Mouse (Mus musculus): ENCODE measurements around the gene Vezf1. TPM values are rescaled to one million over a fixed set of nuclear protein-coding genes. Genes with fewer than 3 reads are reported as not detected.

Vezf1 gene
- polyA plus RNA-seq, 1 experiment: 13.3 TPM

DNA sequence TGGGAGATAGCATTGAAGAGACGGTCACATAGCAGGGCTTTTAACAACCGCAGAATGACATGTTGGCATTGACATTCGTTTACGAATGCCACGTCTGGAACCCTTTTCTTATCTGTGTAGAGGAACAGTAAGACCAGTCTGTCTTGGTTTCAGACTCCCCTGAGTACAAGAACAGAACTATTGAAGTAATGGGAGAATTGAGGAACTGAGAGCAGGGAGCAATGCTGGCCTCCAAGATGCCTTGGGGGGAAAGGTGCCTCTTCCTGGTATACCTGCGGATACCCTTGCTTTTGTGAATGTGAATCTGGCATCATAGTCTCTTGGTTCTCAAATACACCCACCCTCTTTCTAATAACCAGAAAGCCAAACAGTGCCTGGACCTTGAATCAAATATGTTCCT, 48.5 kb downstream of the Vezf1 start:
- H3K4me3 ChIP-seq (ENCODE audit: insufficient read depth, poor library complexity, severe bottlenecking): no peak overlapping the region
- H3K79me3 ChIP-seq (ENCODE audit: low read depth): peaks cover 22% of the 10 kb centered on the region
- H3K36me3 ChIP-seq (ENCODE audit: control insufficient read depth, insufficient read depth): peaks cover 8% of the 10 kb centered on the region
- H3K27me3 ChIP-seq (ENCODE audit: control insufficient read depth, insufficient read depth, insufficient read length): no peaks in the 10 kb centered on the region
- peaks cover 82% of the 10 kb centered on the region for H3K79me2 ChIP-seq (ENCODE audit: control insufficient read depth, insufficient read depth)
- no peak overlapping the region for H3ac ChIP-seq (ENCODE audit: control insufficient read depth, insufficient read length, low read depth)
- TF ChIP-seq USF1 (IDR thresholded peaks at IDR 0.05; ENCODE audit: low read depth): no peak
- TF ChIP-seq MAX (IDR thresholded peaks at IDR 0.05): no peak
- no peak for TF ChIP-seq CEBPB (IDR thresholded peaks at IDR 0.05; ENCODE audit: low read depth)
- no peak for TF ChIP-seq MYOG (IDR thresholded peaks at IDR 0.05; ENCODE audit: control insufficient read depth, extremely low read depth, insufficient read length)
- no peak for TF ChIP-seq CTCF (IDR thresholded peaks at IDR 0.05; ENCODE audit: control insufficient read depth, insufficient read depth, insufficient read length)
- no peak for TF ChIP-seq FOSL1 (IDR thresholded peaks at IDR 0.05; ENCODE audit: insufficient read depth, low read length, poor library complexity, severe bottlenecking)
- TF ChIP-seq MYOD1 (IDR thresholded peaks at IDR 0.05; ENCODE audit: control insufficient read depth, insufficient read length, low read depth): no peak

DNA sequence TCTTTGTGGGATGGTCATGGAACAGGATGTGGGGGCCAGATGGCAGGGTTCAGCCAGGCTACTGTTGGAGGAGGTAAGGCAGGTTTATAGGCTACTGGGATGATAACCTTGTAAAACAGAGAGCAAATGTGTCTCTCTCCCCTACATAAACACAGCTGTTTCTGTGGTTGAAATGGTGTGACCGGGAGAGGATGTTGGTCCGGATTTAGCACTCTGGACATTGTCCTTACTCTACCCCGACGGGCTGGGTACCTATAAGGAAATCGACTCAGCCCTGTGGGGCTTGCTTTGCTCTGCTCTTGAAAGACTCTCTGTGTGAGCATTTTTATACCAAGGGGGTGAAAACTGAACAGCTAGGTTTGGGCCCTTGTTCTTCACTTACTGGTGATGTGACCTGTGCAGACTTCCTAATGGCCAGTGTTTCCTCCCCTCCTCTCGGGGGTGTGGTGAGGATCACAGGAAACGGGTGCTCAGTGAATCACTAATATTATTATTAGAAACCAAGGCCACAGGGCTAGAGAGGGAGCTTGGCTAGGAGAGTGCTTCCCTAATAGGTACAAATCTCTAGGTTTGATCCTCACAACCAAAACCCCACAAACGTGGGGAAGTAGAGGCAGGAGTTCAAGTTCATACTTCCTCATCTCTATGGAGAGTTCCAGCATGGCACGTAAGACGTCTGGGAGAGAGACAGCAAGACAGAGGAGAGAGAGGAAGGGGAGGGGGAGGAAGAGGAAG, 49.4 kb downstream of the Vezf1 start:
- TF ChIP-seq CTCF (IDR thresholded peaks at IDR 0.05; ENCODE audit: control insufficient read depth, insufficient read depth, insufficient read length): no peak
- TF ChIP-seq MYOG (IDR thresholded peaks at IDR 0.05; ENCODE audit: control insufficient read depth, extremely low read depth, insufficient read length): no peak
- TF ChIP-seq MYOD1 (IDR thresholded peaks at IDR 0.05; ENCODE audit: control insufficient read depth, insufficient read length, low read depth): peak; percentile 84
- no peak for TF ChIP-seq MAX (IDR thresholded peaks at IDR 0.05)
- Histone ChIP-seq H3ac (ENCODE audit: control insufficient read depth, insufficient read length, low read depth) (peak overlapping the region; percentile 18), H3K36me3 (ENCODE audit: control insufficient read depth, insufficient read depth) (peaks cover 8% of the 10 kb centered on the region), H3K79me3 (ENCODE audit: low read depth) (peaks cover 20% of the 10 kb centered on the region), H3K4me3 (ENCODE audit: insufficient read depth, poor library complexity, severe bottlenecking) (no peak overlapping the region), H3K79me2 (ENCODE audit: control insufficient read depth, insufficient read depth) (peaks cover 74% of the 10 kb centered on the region), H3K27me3 (ENCODE audit: control insufficient read depth, insufficient read depth, insufficient read length) (no peaks in the 10 kb centered on the region)

DNA sequence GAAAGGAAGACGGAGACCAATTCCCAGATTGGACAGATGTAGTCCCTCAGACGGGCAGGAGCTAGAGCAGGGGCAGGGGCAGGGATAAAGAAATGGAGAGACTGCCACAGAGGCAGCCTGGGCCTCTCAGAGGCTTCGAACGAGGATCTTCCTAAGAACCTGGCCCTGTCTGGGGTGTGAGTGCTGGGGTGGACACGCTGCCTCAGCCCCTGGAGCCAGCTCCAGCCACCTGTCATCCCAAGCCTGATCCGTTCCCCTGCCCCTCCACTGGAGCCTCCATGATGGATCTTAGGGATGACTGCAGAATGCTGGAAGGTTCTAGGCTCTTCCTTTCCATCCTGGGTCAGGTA, 50.0 kb downstream of the Vezf1 start:
- TF ChIP-seq MAX (IDR thresholded peaks at IDR 0.05) (no peak), USF1 (IDR thresholded peaks at IDR 0.05; ENCODE audit: low read depth) (no peak)
- H3K79me2 ChIP-seq (ENCODE audit: control insufficient read depth, insufficient read depth): peaks cover 68% of the 10 kb centered on the region
- H3K4me3 ChIP-seq (ENCODE audit: insufficient read depth, poor library complexity, severe bottlenecking): no peak overlapping the region
- peaks cover 8% of the 10 kb centered on the region for H3K36me3 ChIP-seq (ENCODE audit: control insufficient read depth, insufficient read depth)
- H3K27me3 ChIP-seq (ENCODE audit: control insufficient read depth, insufficient read depth, insufficient read length): no peaks in the 10 kb centered on the region
- peaks cover 20% of the 10 kb centered on the region for H3K79me3 ChIP-seq (ENCODE audit: low read depth)
- H3ac ChIP-seq (ENCODE audit: control insufficient read depth, insufficient read length, low read depth): peak overlapping the region; percentile 18

DNA sequence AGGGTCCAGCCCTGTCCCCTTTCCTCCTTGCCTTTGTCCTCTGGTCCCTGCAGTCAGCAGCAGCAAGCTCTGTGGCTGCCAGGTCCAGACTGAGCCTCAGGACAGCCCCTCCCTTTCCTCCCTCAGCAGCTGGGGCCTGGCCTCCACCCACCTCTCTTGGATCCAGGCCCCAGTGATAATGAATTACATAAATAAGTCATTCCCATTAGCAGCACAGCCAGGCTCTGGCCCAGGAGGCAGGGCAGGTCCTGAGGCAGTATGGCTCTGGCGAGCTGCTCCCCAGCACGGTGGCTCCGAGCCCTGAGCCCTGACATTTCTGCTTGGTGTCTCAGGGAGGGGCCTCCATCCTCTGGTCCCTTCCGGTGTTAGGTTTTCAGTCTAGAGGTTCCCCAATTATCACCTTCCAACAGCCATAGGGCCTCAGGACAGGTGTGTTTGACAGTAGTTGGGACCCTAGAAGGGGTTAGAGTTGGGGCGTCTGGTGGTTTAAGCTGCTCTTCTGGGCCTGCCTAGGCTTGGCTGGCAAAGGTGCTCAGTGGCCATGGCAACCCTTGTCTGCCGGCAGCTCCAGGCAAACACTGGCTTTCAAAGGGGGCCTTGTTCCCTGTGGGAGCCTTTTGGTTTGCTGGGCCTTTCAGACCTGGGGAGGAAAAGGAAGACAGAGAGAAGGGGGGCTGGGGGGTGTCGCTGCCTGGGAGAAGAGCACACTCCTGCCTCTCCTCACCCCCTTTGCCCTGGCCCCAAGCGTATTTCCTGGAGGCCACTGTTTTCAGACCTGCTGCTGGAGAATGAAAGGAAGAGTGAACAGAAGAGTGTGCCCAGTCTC, 51.0 kb downstream of the Vezf1 start:
- H3ac ChIP-seq (ENCODE audit: control insufficient read depth, insufficient read length, low read depth): no peak overlapping the region
- peaks cover 8% of the 10 kb centered on the region for H3K36me3 ChIP-seq (ENCODE audit: control insufficient read depth, insufficient read depth)
- TF ChIP-seq CEBPB (IDR thresholded peaks at IDR 0.05; ENCODE audit: low read depth) (no peak), MYOG (IDR thresholded peaks at IDR 0.05; ENCODE audit: control insufficient read depth, extremely low read depth, insufficient read length) (no peak), MYOD1 (IDR thresholded peaks at IDR 0.05; ENCODE audit: control insufficient read depth, insufficient read length, low read depth) (no peak), FOSL1 (IDR thresholded peaks at IDR 0.05; ENCODE audit: insufficient read depth, low read length, poor library complexity, severe bottlenecking) (no peak), MAX (IDR thresholded peaks at IDR 0.05) (no peak), USF1 (IDR thresholded peaks at IDR 0.05; ENCODE audit: low read depth) (no peak), CTCF (IDR thresholded peaks at IDR 0.05; ENCODE audit: control insufficient read depth, insufficient read depth, insufficient read length) (no peak)
- H3K79me3 ChIP-seq (ENCODE audit: low read depth): peaks cover 16% of the 10 kb centered on the region
- no peak overlapping the region for H3K4me3 ChIP-seq (ENCODE audit: insufficient read depth, poor library complexity, severe bottlenecking)
- peaks cover 59% of the 10 kb centered on the region for H3K79me2 ChIP-seq (ENCODE audit: control insufficient read depth, insufficient read depth)
- H3K27me3 ChIP-seq (ENCODE audit: control insufficient read depth, insufficient read depth, insufficient read length): no peaks in the 10 kb centered on the region

DNA sequence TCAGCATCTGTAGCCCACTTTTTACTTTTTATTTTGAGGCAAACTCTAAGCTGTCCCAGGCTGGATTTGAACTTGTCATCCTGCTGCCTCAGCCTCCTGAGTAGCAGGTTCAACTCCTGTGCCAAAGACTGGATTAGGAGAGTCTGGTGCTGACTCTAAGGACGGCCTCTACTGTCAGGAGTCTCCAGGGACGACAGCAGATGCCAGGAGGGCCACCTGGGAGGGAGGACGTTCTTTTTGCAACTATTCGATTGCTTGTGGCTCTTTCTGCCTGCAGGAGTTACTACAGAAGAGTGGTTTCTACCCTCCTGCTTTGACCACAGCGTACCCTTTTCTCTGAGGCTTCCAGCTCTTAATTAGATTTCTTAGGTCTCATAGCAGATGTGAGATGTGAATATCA, 54.5 kb downstream of the Vezf1 start:
- Histone ChIP-seq H3K4me3 (ENCODE audit: insufficient read depth, poor library complexity, severe bottlenecking) (no peak overlapping the region), H3K79me3 (ENCODE audit: low read depth) (peaks cover 3% of the 10 kb centered on the region), H3K36me3 (ENCODE audit: control insufficient read depth, insufficient read depth) (peaks cover 8% of the 10 kb centered on the region), H3K79me2 (ENCODE audit: control insufficient read depth, insufficient read depth) (peaks cover 24% of the 10 kb centered on the region), H3K27me3 (ENCODE audit: control insufficient read depth, insufficient read depth, insufficient read length) (no peaks in the 10 kb centered on the region), H3ac (ENCODE audit: control insufficient read depth, insufficient read length, low read depth) (no peak overlapping the region)
- TF ChIP-seq MYOG (IDR thresholded peaks at IDR 0.05; ENCODE audit: control insufficient read depth, extremely low read depth, insufficient read length) (no peak), CEBPB (IDR thresholded peaks at IDR 0.05; ENCODE audit: low read depth) (no peak), USF1 (IDR thresholded peaks at IDR 0.05; ENCODE audit: low read depth) (no peak)

DNA sequence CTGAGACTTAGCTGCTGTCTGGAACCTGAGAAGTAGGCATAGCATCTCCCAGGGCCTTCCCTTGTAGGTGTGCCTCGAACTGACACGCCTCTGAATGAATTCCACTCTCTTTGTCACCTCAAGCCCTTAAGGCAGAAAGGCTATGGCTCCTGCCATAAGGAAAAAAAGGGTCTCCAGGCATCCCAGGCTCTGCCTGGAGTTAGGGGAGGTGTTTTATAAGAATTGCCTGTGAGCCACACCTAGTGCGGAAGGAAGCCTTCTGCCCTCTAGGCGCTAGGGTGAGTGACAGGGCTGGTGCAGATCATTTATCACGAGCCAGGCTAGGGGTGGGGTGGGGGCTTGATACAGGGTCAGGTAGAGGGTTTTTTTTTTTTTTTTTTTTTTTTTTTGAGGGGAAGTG, 54.9 kb downstream of the Vezf1 start:
- Histone ChIP-seq H3K36me3 (ENCODE audit: control insufficient read depth, insufficient read depth) (peaks cover 8% of the 10 kb centered on the region), H3ac (ENCODE audit: control insufficient read depth, insufficient read length, low read depth) (no peak overlapping the region), H3K4me3 (ENCODE audit: insufficient read depth, poor library complexity, severe bottlenecking) (no peak overlapping the region), H3K27me3 (ENCODE audit: control insufficient read depth, insufficient read depth, insufficient read length) (no peaks in the 10 kb centered on the region), H3K79me2 (ENCODE audit: control insufficient read depth, insufficient read depth) (peaks cover 19% of the 10 kb centered on the region), H3K79me3 (ENCODE audit: low read depth) (peaks cover 3% of the 10 kb centered on the region)
- TF ChIP-seq MYOD1 (IDR thresholded peaks at IDR 0.05; ENCODE audit: control insufficient read depth, insufficient read length, low read depth): no peak
- no peak for TF ChIP-seq CEBPB (IDR thresholded peaks at IDR 0.05; ENCODE audit: low read depth)
- no peak for TF ChIP-seq MAX (IDR thresholded peaks at IDR 0.05)
- TF ChIP-seq CTCF (IDR thresholded peaks at IDR 0.05; ENCODE audit: control insufficient read depth, insufficient read depth, insufficient read length): no peak
- no peak for TF ChIP-seq MYOG (IDR thresholded peaks at IDR 0.05; ENCODE audit: control insufficient read depth, extremely low read depth, insufficient read length)
- TF ChIP-seq FOSL1 (IDR thresholded peaks at IDR 0.05; ENCODE audit: insufficient read depth, low read length, poor library complexity, severe bottlenecking): no peak
- no peak for TF ChIP-seq USF1 (IDR thresholded peaks at IDR 0.05; ENCODE audit: low read depth)
